Mouse (Mus musculus): ENCODE data around the gene Pax8.

The Pax8 gene

DNA sequence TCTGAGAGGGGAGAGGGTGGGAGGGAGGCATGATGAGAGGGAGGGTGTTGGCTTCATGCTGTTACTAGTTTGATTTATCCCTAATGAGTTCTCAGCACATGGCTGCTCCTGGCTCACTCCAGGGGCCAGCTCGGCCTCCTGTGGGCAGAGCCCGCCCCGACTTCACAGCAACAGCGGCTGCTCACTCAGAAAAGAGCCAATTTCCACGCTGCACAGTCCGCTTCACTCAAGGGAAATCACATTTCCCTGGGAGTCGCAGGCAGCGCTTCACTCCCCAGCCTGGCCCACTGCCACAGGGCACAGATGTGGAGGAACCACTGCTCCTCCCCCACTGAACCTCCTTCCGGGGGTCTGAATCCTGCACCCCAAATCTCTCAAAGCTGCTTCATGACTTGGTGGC, 58.7 kb downstream of the Pax8 start:
- no peak for DNase-seq (ENCODE audit: low read depth, low spot score)

DNA sequence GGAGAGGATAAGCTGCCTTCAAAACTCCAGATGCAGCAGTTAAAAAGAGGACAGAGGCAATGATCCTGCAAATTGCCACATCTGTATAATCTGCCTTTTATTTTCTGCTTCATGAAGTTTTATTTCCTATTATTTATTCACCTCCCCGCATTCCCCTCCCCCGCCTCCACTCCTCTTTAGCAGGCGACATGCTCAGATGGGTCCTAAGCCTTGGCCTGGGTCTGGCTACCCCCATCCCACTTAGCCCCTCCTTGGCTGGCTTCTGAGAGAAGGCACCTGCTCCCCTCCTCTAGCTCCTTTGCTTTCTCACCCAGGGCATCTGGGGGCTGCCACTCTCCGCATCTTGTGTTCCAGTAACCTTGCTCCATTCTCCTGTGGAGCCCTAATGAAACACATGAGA, 61.7 kb downstream of the Pax8 start:
- no peak for DNase-seq (ENCODE audit: low read depth, low spot score)

DNA sequence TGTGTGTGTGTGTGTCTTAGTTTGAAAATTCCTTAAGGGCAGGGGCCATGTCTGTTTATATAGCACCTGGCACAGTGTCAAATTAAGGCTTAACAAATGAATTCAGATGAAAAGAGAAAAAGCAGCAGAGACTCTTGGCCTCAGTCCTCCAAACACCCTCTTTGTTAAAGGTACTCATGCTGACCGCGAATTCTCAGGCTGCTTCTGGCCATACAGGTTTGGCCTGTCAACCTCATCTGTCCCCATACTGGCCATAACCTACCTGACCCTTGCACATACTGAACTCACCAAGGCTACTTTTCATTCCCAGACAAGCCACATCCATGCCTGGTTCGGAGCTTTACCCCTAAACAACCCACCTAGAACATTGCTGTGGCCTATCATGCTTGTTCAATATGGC, 62.2 kb downstream of the Pax8 start:
- no peak for DNase-seq (ENCODE audit: low read depth, low spot score)

DNA sequence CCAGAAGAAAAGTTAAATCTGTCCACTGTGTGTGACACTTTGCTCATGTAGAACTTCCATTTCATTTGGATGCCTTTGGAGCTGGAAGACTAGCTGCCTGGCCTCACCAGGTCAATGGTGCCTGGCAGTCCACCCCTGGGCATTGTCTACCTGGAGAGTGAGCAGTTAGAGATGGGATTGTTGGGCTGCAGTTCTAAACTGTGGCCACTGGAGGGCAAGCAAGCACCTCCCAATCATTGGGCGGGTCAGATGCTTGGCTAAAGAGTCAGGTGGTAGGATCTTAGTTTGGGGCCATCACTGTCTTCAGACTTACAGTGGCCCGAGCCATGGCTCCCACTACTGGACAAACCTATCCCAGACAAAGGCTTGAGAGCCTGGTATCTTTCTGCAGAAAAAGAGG, 66.2 kb downstream of the Pax8 start:
- DNase-seq (ENCODE audit: low read depth, low spot score), result peak; percentile 21

DNA sequence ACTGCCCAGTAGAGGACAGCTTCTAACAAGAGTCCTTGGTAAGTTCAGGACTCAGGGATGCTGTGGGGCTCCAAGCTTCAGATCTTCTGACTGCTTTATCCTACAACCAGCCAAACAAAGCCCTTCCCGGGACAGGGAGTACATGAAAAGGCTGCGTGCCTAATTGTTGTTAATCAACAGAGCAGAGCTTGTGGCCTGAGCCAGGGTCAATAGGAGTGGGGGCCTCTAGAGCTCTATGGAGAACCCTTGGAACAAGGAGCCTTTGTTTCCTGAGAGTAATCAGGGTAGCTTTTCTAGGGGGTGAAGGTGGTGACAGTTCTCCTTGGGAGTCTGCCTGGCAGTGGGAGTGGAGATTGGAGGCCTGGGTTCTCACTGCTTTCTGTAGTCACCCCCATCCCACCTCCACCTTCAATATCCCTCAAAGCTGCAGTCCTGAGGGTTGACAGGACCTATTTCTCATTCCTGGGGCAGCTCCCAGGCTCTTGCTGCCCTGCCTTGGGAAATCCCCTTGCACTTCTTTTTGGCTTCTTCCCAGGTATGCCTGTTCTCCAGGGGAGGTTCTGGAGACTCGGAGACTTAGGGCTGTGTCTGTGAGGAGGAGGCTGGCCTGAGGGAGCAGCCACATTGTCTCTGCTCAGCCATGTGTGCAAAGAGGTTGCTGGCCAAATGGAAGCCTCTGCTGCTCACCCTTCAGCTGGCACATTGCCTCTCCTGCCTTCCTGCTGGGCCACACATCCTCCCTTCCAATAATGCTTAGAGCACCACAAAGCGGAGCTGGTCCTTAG, 67.5 kb downstream of the Pax8 start:
- DNase-seq (ENCODE audit: low read depth, low spot score), result no peak

DNA sequence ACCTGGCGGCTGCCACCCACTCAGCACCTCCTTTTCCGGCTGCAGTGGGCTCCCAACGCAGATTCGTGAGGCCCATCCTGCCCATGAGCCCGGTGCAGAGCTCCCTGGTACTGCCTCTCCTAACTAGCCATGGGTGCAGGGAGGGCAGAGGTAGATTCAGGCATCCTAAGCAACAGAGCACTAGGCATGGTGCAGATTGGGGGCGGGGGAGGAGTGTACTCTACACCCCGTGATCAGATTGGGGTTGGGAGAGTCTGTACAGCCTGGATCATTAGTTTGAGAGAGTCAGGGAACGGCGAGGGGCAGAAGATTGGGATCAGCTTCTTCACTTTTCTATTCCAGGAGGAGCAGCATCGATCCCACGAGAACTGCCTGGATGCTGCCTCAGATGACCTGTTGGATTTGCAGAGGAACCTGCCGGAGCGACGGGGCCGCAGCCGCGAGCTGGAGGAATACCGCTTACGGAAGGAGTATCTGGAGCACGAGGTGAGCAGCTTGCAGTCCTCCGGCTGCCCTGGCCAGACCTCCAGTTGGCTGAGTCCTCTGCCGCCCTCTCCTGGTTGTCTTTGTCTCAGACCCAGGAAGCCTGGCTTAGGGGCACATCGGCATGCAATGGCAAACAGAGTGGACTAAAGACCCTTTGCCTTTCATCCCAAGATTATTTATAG, 69.9 kb downstream of the Pax8 start:
- DNase-seq (ENCODE audit: low read depth, low spot score), result peak; percentile 32

DNA sequence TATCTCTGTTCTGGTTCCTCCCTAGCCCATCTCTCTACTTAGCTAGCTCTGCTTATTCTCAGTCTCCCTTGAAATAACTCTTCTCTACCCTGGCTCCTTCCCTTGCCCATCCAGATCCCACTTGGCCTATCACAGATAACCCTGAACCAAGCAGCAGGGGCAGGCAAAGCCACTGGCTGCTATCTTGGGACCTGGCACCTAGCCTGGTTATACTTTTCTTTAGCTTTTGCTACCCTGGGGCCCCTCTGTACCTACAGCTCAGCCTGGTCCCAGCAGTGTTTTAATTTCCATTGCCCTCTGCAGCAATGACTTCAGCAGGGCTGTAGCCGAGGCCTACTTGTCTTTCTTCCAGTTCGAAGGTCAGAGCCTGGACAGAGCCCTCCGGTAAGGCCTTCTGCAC, 74.7 kb downstream of the Pax8 start:
- DNase-seq (ENCODE audit: low read depth, low spot score), result no peak

DNA sequence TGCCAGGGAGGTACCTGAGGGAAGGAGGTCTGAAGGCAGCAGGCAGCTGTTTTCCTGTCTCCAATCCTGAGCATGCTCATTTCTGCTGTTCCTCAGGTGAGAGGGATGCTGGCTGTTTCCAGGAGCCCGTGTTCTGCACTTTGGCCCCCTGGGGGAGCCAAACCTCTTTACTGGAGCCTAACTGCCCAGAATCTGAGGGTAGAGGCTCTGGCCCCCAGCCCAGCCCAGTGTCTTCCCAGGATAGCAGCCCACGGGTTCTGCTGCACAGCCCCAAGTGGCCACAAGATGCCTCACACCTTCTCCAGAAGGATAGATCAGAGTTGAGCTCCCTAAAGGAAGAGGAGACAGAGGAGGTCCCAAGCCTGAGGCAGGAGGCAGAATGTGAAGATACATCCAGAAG, 78.3 kb downstream of the Pax8 start:
- no peak for DNase-seq (ENCODE audit: low read depth, low spot score)

DNA sequence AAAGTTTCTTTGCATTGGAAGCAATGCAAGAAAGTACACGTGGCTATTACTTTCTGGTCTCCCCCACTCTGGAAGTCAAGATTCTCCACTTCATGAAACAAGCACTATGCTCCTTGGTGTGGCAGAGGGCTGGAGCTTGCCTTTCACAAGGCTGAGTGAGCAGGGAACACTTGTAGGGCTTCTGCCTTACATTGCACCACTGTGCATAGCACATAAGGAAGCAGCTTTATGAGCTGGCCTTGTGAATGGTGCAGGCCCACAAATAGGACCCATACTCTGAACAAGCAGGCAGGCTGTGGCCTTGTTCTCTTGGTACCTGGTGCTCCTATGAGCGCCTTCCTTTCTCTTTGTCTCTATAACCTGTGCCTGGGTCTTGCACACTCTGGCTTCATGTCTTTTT, 82.1 kb downstream of the Pax8 start:
- DNase-seq (ENCODE audit: low read depth, low spot score), result no peak

DNA sequence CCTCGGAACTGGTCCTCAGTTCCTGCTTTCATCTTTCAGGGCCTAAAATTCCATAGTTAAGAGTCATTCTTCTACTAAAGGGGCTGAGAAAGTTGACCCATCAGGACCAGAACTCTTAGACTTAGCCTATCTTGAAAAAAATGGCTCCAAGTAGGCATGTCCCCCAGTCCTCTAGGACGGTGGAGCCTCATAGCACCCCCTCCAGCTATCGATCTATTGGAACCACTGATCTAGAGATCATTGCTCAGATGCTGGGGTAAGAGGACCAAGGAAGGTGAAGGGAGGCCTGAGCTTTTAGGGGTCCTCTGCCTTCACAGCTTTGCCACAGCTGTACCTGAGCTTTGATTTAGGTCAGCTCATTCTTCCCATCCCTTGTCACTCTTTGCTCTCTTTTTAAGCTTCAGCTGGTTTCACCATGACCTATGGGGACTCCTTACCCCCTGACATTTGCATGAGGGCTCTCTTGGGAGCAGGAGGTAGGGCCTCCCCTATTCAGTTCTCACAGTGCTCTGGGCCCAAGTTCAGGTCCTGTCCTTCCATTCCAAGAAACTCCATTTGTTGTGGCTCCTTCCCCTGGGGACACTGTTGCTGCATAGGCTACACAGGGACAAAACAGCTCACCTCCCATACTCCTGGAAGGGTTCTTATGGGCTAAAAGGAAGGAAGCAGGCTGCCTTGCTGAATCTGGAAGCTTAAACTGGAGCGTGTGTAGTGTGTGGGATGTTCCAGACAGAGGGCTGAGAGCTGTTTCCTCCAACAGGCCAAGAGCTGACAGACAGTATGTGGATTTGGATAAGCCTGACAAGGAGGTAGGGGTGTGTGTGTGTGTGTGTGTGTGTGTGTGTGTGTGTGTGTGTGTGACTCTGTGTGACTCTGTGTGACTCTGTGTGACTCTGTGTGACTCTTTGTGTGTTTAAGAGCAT, 87.8 kb downstream of the Pax8 start:
- no peak for DNase-seq (ENCODE audit: low read depth, low spot score)

DNA sequence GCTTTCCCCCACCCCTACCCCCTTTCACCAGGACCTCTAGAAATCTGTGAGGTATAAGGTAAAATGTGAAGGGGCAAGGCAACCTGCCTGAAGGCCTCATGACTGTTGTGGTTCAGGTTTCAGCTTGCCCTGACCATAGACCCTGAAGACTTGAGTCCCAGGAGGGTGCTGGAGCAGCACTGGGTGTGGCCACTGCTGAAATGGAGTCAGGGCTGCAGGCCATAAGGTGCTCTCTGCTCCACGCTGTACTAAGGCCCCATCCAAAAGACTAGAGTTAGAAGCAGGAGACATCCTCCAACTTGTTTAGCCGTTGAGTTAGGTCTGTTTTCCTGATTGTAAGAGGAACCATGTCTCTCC, 88.5 kb downstream of the Pax8 start:
- DNase-seq (ENCODE audit: low read depth, low spot score), result no peak

DNA sequence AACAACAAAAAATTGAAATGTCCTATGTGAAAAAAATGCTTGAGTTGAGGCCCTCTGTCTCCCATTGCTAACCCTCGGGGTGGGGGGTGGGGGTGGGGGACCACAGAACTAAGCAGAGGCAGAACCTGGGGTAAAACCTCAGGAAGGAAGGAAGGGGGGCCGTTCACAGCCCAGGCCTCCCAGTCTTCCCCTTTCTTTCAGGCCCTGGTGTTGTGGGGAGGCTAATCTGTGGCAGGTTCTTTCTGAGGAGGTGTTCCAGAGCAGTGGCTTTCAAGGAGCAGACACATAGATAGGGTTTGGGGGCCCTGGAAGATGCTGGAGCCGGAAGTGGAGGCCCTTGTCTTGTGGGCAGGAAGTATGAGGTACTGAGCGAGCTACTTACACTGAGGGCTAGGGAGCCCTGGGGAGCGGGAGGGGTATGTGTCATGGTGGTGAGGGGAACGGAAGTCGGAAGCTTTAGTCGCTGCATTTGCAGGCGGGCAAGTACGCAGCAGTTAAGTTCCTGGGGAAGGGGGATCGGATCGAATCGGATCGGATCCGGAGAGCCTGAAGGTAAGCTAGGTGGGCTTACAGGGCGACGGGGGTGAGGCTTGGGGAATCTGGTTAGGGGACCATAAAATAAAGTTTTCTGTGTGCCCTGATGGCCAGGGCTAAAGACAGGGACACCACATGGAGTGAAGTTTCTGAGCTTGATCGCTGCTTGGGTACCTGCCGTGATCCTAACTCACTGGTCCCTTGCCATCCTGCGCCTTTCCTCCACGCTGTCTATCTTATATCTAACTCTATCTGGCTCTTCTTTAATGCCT, 89.0 kb downstream of the Pax8 start:
- DNase-seq (ENCODE audit: low read depth, low spot score), result peak; percentile 27

DNA sequence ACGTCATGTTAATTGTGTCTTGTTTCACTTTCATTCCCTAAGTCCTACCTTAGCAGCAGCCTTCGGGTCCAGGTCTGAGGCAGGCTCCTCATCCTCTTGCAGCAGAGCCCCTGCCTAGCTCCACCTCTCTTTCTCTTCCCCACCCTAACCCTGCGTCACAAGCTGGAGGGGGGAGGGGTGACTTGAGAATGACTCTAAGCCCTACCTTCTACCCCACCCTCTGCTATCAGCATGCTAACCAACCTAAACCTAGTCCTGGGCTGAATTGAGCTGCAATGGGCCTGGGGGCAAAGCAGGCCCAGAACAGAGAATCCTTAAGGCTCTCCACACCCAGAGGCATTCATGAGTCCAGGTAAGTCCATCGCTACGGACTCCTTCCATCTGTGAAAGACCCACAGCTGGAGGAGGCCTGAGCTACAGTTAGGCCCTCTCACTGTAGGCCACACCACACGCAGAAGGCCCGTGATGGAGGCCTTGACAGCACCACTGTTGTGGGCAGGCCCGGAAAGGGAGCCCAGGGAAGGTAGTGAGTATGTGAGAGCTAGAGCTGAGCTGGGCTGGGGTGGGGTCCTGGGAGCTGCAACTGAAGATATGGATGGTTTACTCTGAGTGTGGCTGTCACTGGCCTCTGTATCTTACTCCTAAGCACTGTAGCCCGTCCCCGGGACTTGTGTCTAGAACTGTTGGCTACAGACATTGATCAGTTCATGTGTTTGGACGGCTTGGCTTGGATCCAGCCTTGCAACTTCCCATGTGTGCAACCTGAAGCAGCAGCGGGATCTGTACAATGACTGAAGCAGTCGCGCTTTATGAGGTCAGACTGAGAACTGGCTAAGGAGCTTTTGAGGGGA, 90.1 kb downstream of the Pax8 start:
- no peak for DNase-seq (ENCODE audit: low read depth, low spot score)

DNA sequence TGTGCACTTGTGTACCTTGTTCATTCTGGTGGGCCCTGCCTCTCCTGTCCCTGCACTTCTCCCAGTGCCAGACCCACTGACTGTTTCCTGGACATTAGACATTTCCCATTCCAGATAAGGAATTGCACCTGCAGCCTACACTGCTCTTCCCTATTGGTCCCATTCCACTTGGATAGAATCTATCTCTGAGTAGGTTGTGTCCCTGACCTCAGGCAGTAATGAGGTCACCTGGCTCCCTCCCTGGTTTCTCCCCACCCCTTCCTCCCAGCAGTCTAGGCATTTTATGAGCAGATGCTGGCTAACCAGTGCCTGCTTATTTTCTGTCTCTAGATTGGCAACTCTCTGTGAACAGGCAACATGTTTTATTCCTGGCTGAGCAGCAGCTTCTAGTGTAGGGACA, 91.0 kb downstream of the Pax8 start:
- no peak for DNase-seq (ENCODE audit: low read depth, low spot score)

DNA sequence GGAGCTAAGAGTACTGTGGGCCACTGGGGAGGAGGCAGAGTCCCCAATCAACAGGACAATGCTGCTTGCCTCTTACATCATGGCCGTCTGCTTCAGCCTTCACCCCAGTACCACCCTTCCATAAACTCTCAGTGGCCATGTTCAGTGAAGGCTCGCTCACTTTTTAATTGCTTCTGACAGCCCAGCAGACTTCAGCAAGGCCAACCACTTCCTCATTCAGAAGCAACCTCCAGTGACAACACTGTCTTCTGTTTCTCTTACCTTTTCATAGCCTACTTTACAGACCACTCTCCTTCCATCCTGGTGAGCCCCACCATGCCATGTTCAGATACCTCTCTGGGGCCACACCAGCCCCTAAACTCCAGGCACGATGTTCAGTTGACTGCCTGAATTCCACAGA, 91.8 kb downstream of the Pax8 start:
- no peak for DNase-seq (ENCODE audit: low read depth, low spot score)

DNA sequence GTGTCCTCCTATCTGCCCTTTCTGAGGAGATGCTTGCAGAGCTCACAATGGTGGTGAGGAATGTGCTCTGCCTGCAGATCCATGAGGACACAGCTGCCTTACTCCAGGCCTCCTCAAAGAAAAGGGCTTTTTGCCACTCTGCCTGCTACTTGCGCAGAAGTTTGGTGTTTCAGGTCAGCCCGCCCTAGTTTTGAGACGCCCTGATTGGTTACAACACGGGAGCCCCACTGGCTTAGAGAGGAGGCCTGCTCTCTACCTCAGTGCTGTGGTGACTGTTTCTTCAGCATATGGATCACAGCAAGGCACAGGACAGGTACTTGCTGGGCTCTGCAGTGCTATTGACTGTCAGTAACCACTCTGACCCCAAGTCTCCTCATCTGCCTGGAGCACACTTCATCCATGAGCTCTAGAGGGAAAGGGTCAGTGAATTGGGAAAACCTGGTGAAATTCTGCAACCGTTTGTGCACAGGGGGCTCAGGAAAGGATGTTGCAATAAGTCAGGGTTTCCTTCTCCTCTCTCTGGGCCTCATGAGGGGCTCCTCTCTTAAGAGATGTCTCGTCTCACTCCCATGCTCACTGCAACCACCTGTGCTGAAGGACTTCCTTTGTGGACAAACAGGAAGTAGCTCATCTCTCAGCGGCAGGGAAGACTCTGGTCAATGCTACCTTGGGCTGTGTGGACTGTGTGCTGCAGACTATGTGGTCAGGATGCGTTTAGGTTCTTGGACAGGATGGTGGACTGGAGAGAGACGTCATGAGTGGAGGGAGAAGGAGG, 92.8 kb downstream of the Pax8 start:
- no peak for DNase-seq (ENCODE audit: low read depth, low spot score)

DNA sequence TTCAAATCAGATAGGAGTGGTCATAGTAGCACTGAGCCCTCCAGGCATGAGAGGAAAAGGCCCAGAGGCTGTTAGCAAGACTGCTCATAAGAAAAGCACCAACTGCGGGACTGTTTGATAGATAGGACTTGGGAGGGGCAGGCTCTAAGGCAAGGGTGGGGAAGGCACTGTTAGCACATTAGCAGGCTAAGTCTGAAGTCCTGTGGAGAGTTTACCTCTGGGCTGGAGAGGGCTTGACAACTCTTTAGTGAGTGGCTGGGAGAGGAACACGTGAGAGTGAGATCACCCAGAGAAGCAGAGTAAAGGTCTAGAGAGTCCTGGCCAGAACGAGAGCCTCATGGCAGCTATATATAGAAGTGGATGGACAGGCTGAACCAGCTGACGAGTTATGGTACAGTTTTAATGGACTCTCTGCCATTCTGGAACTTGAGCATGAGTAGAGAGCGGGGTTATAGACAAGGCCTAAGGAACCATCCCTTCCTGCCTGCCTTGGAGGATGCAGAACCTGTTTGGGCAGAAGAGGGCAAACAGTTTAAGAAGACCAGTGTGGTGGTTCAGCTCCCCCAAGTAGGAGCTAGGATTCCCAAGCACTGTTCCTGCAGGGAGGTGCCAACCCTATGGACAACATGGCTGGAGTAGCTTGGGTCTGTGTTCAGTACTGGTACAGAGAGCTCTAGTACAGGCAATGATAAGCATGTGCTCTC, 96.5 kb downstream of the Pax8 start:
- no peak for DNase-seq (ENCODE audit: low read depth, low spot score)

Measured in skeletal muscle tissue, adult 2 months (tissue).